Mouse (Mus musculus): ENCODE measurements at regions not wholly inside any gene's neighbourhood (a gene's known extent, or its start where the extent isn't known, plus 50 kb on each side); places are given as distances from the start of the nearest gene placed in this dataset.
A peak's percentile ranks its signal among the peaks of the same experiment; 100 is the strongest.

DNA sequence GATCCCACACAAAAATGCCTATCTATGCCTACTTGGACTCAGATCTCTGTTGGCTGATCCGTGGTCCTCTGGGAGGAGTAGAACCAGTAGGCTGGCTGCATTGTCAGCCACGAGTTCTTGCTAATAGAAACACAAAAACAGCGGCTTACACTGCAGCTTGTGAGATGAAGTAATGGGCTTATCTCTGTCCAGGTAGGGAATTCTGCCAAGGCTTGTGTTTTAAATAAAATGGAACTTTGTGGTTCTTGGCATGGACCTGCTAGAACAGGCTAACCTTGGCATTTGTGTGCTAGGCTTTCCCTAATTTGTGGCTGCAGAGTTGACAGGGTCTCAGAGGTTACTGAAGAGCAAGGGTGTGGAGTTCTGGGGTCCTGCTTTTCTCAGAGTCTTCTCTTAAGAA is 242.1 kb upstream of the Auts2 start:
- no peak for DNase-seq (ENCODE audit: low spot score in 2 of 2)
- intact Hi-C loops (cut with DNase I): no loop called here

DNA sequence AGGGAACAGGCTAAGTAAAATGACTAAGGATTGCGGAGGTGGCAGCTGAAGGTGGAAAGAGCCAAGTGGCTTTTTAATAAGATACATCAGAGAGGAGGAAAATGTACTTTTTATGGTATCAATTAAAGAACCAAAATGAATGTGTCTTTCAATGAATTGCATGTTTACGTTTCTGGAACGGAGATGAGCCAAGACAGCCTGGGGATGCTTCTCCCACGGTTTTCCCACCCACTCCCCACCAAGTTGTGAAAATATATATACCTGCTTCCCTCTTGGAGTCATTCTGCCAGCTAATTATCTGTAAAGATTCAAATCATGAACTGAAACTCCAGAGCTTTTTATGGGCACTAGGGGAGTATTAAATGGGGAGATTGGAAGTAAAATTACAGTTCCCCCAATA is 241.6 kb upstream of the Auts2 start:
- peak; percentile 4 to 58 for DNase-seq (ENCODE audit: low spot score in 2 of 2)
- intact Hi-C loops (cut with DNase I): no loop called here

DNA sequence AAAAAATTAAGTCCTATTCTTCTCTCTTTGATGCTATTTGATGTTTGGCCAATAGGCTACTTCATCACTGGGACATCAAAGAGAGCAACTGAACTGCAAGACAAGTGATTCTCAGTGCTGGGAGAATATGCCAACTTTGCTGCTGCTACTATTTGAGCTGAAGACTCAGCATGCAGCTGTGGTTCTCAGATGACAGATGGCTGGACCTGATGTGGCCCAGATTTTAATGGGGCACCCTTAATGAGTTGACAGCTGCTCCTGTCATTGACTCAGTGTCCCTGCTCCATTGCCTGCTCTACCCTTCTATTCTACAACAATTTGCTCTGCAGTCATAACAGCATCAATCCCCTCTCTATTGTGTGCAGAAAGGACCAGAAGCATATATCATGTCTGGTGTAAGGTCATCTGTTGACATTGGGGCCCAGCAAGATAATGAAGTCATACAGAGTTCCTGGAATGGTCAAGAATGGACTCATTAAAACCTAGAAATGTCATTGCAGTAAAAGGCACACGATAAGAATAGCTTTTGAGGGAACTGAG is 231.1 kb upstream of the Auts2 start:
- intact Hi-C loops (cut with DNase I): no loop called here
- DNase-seq (ENCODE audit: low spot score in 2 of 2): no peak

GRCm38 (mm10) chr5:132760396-132760795 is 217.3 kb upstream of the Auts2 start:
- intact Hi-C loops (cut with DNase I): no loop called here
- no peak for DNase-seq (ENCODE audit: low spot score in 2 of 2)

DNA sequence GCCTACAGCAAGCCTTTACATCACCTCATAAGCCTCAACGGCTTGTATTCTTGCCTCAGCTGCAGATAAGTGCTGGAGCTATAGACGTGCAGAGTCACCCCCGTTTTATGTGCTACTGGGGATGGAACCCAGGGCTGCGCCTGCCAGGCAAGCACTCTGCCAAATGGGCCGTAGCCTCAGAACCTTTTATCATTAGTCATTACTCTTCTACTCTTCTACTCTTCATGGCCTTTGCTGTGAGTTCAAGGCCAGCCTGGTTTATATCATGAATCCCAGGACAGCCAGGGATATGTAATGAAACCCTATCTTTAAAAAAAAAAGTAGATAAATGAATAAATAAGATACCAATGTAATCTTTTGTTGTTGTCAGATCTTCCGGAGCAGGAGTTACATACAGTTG is 216.6 kb upstream of the Auts2 start:
- DNase-seq (ENCODE audit: low spot score in 2 of 2): no peak
- intact Hi-C loops (cut with DNase I): no loop called here

- DNase-seq (ENCODE audit: low spot score in 2 of 2): peak; percentile 3 to 6
- intact Hi-C loops (cut with DNase I): no loop called here
Observed at GRCm38 (mm10) chr5:132758941-132759340, 215.8 kb upstream of the Auts2 start.

GRCm38 (mm10) chr5:132737966-132738365 is 194.8 kb upstream of the Auts2 start:
- intact Hi-C loops (cut with DNase I): no loop called here
- no peak for DNase-seq (ENCODE audit: low spot score in 2 of 2)

DNA sequence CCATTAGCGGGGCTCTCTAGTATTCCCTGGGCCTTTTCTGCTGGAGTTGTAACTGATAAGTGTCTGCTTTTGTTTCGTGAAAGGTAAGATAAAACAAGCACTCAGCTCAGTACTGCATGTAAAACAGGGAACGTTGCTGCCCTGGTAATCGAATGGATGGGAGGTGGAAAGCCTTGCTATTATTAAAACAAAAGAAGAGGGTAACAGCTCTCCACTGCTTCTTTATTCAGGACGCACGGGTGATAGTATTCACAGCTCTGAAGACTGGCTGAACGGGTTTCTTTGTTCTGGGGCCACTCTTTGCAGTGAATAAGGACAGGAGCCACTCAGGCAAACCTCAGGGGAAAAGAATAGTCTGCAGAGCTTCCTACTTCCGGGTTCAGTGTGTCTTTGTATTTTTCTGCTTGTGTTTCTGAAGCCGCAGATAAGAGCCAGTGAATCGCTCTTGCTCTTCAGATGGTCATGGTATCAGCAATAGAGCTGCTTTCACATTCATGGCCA is 185.6 kb upstream of the Auts2 start:
- no peak for DNase-seq (ENCODE audit: low spot score in 2 of 2)
- intact Hi-C loops (cut with DNase I): no loop called here

DNA sequence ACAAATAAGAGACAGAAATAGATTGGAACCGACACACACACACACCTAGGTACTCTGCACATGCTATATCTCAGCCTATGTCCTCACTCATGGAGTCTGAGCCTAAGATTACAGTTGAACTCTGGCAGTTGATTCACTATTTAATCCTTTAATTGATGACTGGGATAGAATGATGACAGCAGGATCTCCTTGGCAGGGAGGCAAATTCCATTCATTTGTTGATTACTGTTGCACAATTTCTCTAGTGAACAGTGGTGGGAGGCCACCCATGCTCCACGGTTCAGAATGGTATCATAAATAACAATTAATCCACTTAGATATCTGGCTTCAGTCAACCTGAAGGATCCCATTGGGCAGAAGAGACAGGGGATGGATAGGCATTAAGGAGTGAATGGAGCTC is 181.3 kb upstream of the Auts2 start:
- intact Hi-C loops (cut with DNase I): no loop called here
- no peak for DNase-seq (ENCODE audit: low spot score in 2 of 2)

- intact Hi-C loops (cut with DNase I): no loop called here
- no peak for DNase-seq (ENCODE audit: low spot score in 2 of 2)
Observed at GRCm38 (mm10) chr5:132710301-132710700, 167.2 kb upstream of the Auts2 start.

- intact Hi-C loops (cut with DNase I): no loop called here
- no peak for DNase-seq (ENCODE audit: low spot score in 2 of 2)
Observed at GRCm38 (mm10) chr5:132707531-132707930, 164.4 kb upstream of the Auts2 start.

GRCm38 (mm10) chr5:132703455-132704100 is 160.4 kb upstream of the Auts2 start:
- intact Hi-C loops (cut with DNase I): no loop called here

GRCm38 (mm10) chr5:132702573-132702972 is 159.4 kb upstream of the Auts2 start:
- no peak for DNase-seq (ENCODE audit: low spot score in 2 of 2)
- intact Hi-C loops (cut with DNase I): no loop called here

More at GRCm38 (mm10) chr5:132703455-132704100, 160.4 kb upstream of the Auts2 start:
- no peak for DNase-seq (ENCODE audit: low spot score in 2 of 2)

DNA sequence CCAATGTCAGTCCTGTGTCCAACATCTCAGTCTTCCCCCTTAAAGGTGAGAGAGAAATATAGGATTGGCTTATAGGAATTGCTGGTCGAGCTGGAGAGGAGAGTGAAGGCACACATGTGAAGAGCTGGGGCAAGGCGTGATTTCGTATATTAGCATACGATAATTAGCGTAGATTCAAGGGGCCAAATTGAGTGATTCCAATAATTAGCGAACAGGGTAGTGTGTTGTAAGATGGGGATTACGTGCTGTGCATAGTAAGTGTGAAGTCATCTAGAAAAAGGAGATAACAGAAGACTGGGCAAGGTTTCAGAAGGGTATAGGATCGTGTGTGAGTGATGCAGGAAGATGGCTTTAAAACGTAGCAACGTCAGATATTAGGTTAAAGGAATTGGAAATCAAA is 147.6 kb upstream of the Auts2 start:
- intact Hi-C loops (cut with DNase I): no loop called here
- DNase-seq (ENCODE audit: low spot score in 2 of 2): no peak

DNA sequence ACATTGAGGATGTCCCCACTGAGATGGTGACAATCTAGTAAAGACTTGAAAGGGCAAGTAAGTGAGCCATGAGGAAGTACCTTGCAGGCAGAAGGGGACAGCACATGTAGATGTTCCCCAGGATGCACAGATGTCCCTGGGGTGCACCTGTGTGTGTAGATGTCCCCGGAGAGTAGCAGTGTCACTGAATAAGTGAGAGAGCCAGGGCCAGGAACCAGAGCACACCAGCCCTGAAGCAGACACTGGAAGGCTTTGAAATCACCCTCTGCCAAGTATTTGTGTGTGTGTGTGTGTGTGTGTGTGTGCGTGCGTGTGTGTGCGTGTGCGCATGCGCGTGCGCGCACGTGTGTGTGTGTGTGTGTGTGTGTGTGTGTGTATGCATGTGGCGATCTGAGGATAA is 132.1 kb upstream of the Auts2 start:
- intact Hi-C loops (cut with DNase I): no loop called here
- no peak for DNase-seq (ENCODE audit: low spot score in 2 of 2)

DNA sequence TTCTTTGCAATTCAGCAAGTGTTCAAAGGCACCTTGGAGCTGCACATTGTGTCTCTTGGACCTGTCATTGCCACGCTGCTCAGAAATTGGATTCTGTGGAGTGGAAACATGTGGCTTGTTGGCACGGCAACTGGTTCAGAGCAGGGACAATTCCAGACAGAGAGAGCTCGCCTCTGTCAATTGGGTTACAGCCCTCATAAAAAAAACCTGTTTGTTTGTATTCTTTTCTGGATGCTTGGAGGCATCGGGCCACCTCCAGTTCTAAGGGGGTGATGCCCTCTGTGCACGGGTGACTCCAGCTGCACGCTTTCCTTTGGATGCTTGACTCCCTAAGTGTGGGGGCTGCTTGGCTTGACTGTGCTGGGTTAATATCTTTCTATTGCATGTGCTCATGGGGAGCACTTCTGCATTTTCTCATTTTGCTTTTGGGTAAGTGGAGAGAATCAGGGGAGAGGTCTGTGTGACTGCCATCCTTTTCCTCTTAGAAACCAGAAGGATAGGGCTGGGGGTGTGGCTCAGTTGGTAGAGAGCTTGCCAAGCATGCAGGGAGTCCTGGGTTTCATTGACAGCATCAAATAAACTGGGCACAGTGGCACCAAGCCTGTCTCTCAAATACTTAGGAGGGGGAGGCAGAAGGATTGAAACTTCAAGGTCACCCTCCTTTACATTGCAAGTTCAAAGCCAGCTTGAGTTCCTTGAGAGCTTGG is 130.6 kb upstream of the Auts2 start:
- intact Hi-C loops (cut with DNase I): no loop called here
- DNase-seq (ENCODE audit: low spot score in 2 of 2): peak; percentile 16 to 17

DNA sequence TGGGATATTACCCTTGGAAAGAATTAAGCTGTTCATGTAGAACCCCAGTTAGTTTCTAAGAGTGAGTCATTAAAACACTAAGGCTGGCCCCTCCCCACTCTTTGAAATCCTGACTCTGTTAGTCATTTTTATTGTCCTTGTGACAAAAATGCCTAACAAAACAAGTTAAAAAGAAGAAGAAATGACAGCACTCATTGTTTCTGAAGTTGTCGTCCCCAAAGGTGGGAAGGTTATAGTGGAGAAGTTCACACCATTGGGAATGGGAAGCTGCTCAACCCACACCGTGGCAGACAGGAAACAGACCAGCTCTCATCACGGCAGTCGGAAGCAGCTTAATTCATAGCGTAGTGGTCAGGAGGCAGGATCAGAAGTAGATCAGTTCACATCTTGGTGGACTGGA is 128.4 kb upstream of the Auts2 start:
- DNase-seq (ENCODE audit: low spot score in 2 of 2): no peak
- intact Hi-C loops (cut with DNase I): no loop called here

DNA sequence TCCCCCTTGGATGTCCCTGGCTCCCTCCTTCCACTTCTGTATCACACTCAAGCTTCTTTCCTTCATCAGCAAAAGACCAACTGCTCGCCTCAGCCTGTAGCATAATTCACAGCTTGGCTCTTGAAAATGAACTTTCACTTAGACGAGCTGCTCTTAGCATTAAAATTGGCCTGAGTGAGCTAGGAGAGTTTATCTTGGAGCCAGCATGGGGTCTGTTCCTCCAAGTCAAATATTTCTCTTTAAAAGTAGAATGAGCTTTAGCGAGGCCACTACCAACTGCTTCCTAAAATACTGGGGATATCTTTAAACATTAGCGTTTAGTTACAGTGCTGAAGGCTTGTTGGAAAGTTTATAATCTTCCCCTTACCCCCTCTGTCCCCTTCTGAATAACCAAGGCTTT is 124.2 kb upstream of the Auts2 start:
- intact Hi-C loops (cut with DNase I): no loop called here
- DNase-seq (ENCODE audit: low spot score in 2 of 2): no peak

- peak in 1 of 2 experiments; percentile 18 for DNase-seq (ENCODE audit: low spot score in 2 of 2)
- intact Hi-C loops (cut with DNase I): no loop called here
Observed at GRCm38 (mm10) chr5:132661266-132661665, 118.1 kb upstream of the Auts2 start.

DNA sequence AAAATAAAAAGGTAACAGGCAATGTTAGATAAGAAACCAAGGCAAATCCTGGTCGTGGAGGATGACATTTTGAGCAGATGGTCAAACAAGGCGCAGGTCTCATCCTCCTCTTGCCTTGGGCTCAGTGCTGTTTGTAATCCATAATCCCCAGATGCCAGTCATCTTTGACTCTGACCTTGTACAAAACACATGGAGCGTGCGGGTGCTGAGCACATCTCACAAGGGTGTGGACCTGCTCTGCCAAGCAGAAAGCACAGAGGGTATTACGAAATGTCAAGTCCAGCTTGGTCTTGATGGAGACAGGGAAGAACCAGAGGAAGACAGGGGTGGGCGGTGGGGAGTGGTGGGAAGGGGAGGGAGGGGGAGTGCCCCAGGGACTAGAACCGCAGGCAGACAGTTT is 116.9 kb upstream of the Auts2 start:
- DNase-seq (ENCODE audit: low spot score in 2 of 2): no peak
- intact Hi-C loops (cut with DNase I): no loop called here

DNA sequence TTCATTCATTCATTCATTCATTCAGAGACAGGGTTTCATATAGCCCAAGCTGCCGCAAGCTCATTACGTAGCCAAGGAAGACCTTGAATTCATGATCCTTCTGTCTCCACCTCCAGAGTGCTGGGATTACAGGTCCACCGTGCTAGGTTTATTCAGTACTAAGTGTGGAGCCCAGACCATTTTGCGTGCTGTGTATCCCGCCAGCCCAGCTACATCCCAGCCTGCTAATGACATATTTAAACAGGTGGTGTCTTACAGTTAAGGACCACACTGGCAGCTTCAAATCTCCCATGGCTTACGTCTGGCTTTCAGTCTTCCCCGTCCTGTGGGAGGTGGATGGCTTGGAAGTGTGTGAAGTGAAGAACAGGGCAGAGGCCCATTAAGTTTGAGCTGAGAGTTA is 111.2 kb upstream of the Auts2 start:
- intact Hi-C loops (cut with DNase I): loop anchor here (5.0 kb wide), 1 partner anchor 112 kb away; the partner anchor contains the start of gene Auts2
- no peak for DNase-seq (ENCODE audit: low spot score in 2 of 2)
